Mouse (Mus musculus): ENCODE measurements around the gene Slc16a14. TPM values are rescaled to one million over a fixed set of nuclear protein-coding genes. Genes with fewer than 3 reads are reported as not detected.
"Not testable (repeated sequence)": the region's sequence is repeated elsewhere in the genome, so short reads cannot be mapped to it uniquely, and the experiment has no call there.

Slc16a14 gene
- under 1 TPM in 1 of 2 experiments, not detected in 1; 0.08 TPM for total RNA-seq (2021)
- long read RNA-seq, experiment 1, result 0 reads
- long read RNA-seq, experiment 2, result 0 reads

GRCm38 (mm10) chr1:84934503-84935333, at the start of gene Slc16a14:
TSS of gene Slc16a14 (minus strand) at chr1:84935134.
- peak in 1 of 2 experiments; percentile 17 for DNase-seq (ENCODE audit: low spot score in 2 of 2)

- not testable (repeated sequence) for DNase-seq (ENCODE audit: low spot score in 2 of 2)
Observed at GRCm38 (mm10) chr1:84961779-84962178, 26.8 kb upstream of the Slc16a14 start.

GRCm38 (mm10) chr1:84957713-84958112, 22.8 kb upstream of the Slc16a14 start:
- peak in 1 of 2 experiments; percentile 3 for DNase-seq (ENCODE audit: low spot score in 2 of 2)

GRCm38 (mm10) chr1:84956771-84957170, 21.8 kb upstream of the Slc16a14 start:
- peak in 1 of 2 experiments; percentile 6 for DNase-seq (ENCODE audit: low spot score in 2 of 2)

GRCm38 (mm10) chr1:84952456-84953181, 17.7 kb upstream of the Slc16a14 start:
- DNase-seq (ENCODE audit: low spot score in 2 of 2), result no peak

GRCm38 (mm10) chr1:84951566-84951965, 16.6 kb upstream of the Slc16a14 start:
- no peak for DNase-seq (ENCODE audit: low spot score in 2 of 2)

GRCm38 (mm10) chr1:84947390-84947789, 12.5 kb upstream of the Slc16a14 start:
- DNase-seq (ENCODE audit: low spot score in 2 of 2), result no peak

- no peak for DNase-seq (ENCODE audit: low spot score in 2 of 2)
Observed at GRCm38 (mm10) chr1:84945950-84946349, 11.0 kb upstream of the Slc16a14 start.

- DNase-seq (ENCODE audit: low spot score in 2 of 2), result no peak
Observed at GRCm38 (mm10) chr1:84943549-84943948, 8.6 kb upstream of the Slc16a14 start.

GRCm38 (mm10) chr1:84942666-84943065, 7.7 kb upstream of the Slc16a14 start:
- DNase-seq (ENCODE audit: low spot score in 2 of 2), result no peak

- DNase-seq (ENCODE audit: low spot score in 2 of 2), result no peak
Observed at GRCm38 (mm10) chr1:84940322-84940721, 5.4 kb upstream of the Slc16a14 start.

- DNase-seq (ENCODE audit: low spot score in 2 of 2), result no peak
Observed at GRCm38 (mm10) chr1:84939466-84939865, 4.5 kb upstream of the Slc16a14 start.

GRCm38 (mm10) chr1:84936716-84937510, 2.0 kb upstream of the Slc16a14 start:
- no peak for DNase-seq (ENCODE audit: low spot score in 2 of 2)

- peak in 1 of 2 experiments; percentile 17 for DNase-seq (ENCODE audit: low spot score in 2 of 2)
Observed at GRCm38 (mm10) chr1:84935668-84936067, 734 bp upstream of the Slc16a14 start.

- DNase-seq (ENCODE audit: low spot score in 2 of 2), result no peak
Observed at GRCm38 (mm10) chr1:84934151-84934502, 807 bp downstream of the Slc16a14 start.

- peak; percentile 37 to 68 for DNase-seq (ENCODE audit: low spot score in 2 of 2)
Observed at GRCm38 (mm10) chr1:84933472-84934150, 1.3 kb downstream of the Slc16a14 start.

- no peak for DNase-seq (ENCODE audit: low spot score in 2 of 2)
Observed at GRCm38 (mm10) chr1:84925599-84925998, 9.3 kb downstream of the Slc16a14 start.

GRCm38 (mm10) chr1:84924134-84924533, 10.8 kb downstream of the Slc16a14 start:
- no peak for DNase-seq (ENCODE audit: low spot score in 2 of 2)

GRCm38 (mm10) chr1:84923432-84923831, 11.5 kb downstream of the Slc16a14 start:
- DNase-seq (ENCODE audit: low spot score in 2 of 2), result no peak

- no peak for DNase-seq (ENCODE audit: low spot score in 2 of 2)
Observed at GRCm38 (mm10) chr1:84918865-84919264, 16.1 kb downstream of the Slc16a14 start.

- no peak for DNase-seq (ENCODE audit: low spot score in 2 of 2)
Observed at GRCm38 (mm10) chr1:84915010-84915409, 19.9 kb downstream of the Slc16a14 start.
